Mouse (Mus musculus) embryonic fibroblast, embryonic 13.5 days (primary cell): ENCODE measurements around the gene Casz1.

Source experiments
- CTCF ChIP-seq: IDR thresholded peaks from 2 replicates; pipeline ENCODE4 v1.5.1; 2011; ENCODE audit warnings: mild to moderate bottlenecking, control low read depth, low read length, moderate library complexity, borderline replicate concordance; ENCODE audit not compliant: insufficient read depth
- POLR2A ChIP-seq: IDR thresholded peaks from 2 replicates; pipeline ENCODE4 v1.6.1; 2011; ENCODE audit warnings: low read depth, mild to moderate bottlenecking, control low read depth, low read length, moderate library complexity

- TF ChIP-seq POLR2A, result no peak
- no peak for TF ChIP-seq CTCF
Observed at GRCm38 (mm10) chr4:148836391-148836790, 32.2 kb downstream of the Casz1 start.
